Mouse (Mus musculus): ENCODE measurements around the gene Wfdc18. TPM values are rescaled to one million over a fixed set of nuclear protein-coding genes. Genes with fewer than 3 reads are reported as not detected.

Gene Wfdc18
- polyA plus RNA-seq, 1 experiment: 4.7 TPM

DNA sequence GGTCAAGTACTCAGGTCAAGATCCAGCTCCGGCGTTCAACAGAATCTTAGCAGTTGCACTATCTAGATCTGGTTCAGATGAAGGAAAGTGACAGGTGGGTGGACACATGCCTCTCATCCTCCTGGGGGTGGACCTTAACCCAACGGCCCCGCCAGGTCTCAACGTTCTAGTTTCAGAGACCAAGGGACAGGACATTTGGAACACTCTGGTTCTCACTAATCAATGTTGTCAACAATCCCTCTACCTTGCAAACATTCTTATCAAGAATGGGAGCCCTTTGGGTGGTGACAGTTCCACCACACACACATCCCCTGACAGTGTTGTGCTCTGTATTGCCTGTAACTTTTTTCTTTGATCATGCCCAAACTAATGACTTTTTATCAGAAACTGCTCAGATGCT is 33.0 kb downstream of the Wfdc18 start:
- no peak for DNase-seq (ENCODE audit: extremely low spot score in 1 of 2, low spot score in 1 of 2)

GRCm38 (mm10) chr11:83742731-83743355 is 34.0 kb downstream of the Wfdc18 start:
- no peak for DNase-seq (ENCODE audit: extremely low spot score in 1 of 2, low spot score in 1 of 2)

DNA sequence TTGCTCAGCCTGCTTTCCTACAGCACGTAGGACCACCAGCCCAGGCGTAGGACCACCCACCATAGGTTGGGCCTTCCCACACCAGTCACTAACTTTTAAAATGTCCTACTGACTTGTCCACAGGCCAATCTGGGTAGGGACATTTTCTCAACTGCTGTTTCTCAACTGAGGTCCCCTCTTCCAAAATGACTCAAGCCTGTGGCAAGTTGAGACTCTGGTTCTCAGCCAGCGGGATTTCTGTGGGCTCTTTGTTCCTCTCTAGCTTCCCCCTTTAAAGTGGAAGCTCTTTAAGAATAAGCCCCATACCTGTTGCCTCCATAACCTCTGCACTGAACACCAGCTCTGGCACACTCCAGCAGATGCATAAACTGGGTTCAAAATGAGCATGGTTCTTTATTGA is 34.7 kb downstream of the Wfdc18 start:
- DNase-seq (ENCODE audit: extremely low spot score in 1 of 2, low spot score in 1 of 2): no peak

DNA sequence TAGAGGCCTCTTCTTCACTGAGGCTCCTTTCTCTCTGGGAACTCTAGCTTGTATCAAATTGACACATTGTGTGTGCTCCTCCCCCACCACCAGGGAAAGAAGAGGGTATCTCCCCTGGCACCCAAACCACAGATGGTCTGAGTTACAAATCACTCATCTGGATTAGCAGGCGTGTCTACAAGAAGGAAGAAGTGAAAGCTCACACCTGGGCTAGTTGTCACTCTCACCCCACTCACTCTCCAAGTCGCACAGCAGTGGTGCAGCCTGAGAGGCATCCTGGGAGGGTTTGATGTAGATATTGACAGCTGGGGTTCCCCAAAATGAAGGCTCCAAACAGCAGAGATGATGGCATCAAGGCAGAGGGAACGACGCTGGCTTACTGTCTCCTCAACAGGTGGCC is 37.3 kb downstream of the Wfdc18 start:
- DNase-seq (ENCODE audit: extremely low spot score in 1 of 2, low spot score in 1 of 2): no peak

GRCm38 (mm10) chr11:83746681-83747080 is 37.9 kb downstream of the Wfdc18 start, which contains the start of gene Wfdc21:
Wfdc21 (plus strand) TSS chr11:83746940.
- DNase-seq (ENCODE audit: extremely low spot score in 1 of 2, low spot score in 1 of 2): no peak

DNA sequence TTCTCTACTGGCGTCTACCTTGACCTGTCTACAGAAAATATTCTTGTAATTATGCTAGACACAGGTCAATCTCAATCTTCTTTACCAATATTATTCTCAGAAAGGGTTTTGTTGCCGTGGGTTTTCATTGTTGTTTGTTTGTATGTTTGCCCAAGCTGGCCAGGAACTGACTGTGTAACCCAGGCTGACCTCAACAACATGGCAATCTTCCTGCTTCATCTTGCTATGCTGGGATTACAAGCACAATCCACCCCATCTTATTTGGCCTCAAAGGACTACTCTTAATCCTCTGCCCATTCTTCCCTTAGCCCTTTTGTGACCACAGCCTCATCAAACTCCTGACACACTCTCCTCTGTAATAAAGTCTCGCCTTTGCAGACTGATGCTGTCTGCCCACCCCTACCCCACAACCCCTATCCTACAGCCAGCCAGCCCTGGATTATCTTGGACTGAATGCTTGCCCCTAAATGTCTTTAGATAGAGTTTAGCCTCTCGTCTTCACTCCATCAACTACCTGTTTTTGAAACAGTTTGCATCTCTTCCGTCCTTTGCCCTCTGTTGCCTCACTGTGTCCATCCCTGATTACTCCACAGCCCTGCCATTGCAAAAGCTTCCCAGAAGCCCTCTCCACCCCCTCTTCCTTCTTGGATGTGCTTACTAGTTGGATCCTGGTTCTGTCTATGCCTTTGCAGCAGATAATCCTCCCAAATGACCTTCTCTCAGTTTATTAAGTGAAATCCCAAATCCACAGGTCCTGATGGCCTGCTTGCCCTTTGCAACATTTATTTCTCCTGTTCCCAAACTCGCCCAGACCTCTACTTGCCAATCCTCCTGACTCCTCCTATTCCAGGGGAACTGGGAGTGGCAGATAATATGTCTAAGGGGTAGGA is 38.8 kb downstream of the Wfdc18 start:
- DNase-seq (ENCODE audit: extremely low spot score in 1 of 2, low spot score in 1 of 2): no peak

DNA sequence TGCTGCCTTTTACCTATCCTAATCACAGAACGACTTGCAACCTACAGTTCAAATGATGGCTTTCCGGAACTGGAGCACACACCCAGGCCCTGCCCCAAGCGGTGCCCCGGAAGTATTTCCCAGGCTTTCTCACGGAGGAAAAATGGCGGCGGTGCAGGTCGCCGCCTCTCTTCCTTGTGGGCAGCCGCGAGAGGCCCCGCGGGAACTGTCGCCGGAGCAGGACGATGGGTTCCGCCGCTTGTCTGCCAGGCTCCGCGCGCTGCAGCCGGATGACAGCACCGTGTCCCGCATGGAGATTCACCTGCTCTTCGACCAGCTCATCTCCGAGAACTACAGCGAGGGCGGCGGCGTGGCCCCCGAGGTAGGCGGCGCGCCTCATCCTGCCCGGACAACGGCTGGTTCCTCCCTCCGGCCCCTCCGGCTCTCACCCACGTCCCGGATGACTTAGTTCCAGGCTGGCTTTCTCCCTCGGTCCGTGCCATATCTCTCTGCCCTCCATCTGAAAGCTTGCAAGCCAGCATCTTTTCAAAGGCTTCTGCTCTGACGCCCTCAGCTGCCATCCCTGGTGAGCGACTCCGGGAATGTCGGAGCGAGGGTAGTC is 44.9 kb downstream of the Wfdc18 start, which contains the start of gene Heatr6:
TSS of gene Heatr6 (plus strand) at position 116 of the 601 bp plus-strand sequence.
- DNase-seq (ENCODE audit: extremely low spot score in 1 of 2, low spot score in 1 of 2): peak; percentile 77 to 91

DNA sequence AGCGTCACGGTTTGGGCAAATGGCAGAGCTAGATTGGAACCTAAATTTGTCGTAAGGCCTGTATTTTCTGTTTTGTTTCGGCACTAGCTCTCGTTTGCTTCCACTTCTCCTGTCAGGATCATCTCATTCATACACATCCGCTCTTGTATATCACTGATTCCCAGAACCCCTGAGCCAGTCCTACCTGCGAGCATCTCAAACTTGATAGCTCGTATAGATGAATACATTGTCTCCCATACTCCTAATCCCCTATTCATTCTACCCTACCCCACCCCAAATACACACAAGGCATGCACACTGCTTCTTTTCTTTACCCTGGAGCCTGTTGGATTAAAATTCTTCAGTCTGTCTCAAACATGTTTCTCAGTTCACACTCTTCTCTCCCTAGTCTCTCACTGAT is 45.4 kb downstream of the Wfdc18 start:
- DNase-seq (ENCODE audit: extremely low spot score in 1 of 2, low spot score in 1 of 2): peak in 1 of 2 experiments; percentile 3

Other genes starting within 250 kb of the Wfdc18 start
- gene Mmp28, start 245.9 kb upstream of the Wfdc18 start, polyA plus RNA-seq (2012; rRNA removed): 3.6 and 3.9 TPM in 2 replicates
- 70.8 and 70.9 TPM in 2 replicates for gene Taf15, start 235.9 kb upstream of the Wfdc18 start, polyA plus RNA-seq (2012; rRNA removed)
- not detected in 2 replicates for gene Heatr9, start 186.8 kb upstream of the Wfdc18 start, polyA plus RNA-seq (2012; rRNA removed)
- gene Ccl5, start 178.5 kb upstream of the Wfdc18 start, polyA plus RNA-seq (2012; rRNA removed): 0.69 and 1.00 TPM in 2 replicates
- gene Ccl9, start 130.4 kb upstream of the Wfdc18 start, polyA plus RNA-seq (2012; rRNA removed): 1.8 TPM in 2 replicates
- 2.6 and 2.9 TPM in 2 replicates for gene Ccl6, start 115.9 kb upstream of the Wfdc18 start, polyA plus RNA-seq (2012; rRNA removed)
- not detected in 2 replicates for gene Rpl9-ps1, start 63.4 kb upstream of the Wfdc18 start, polyA plus RNA-seq (2012; rRNA removed)
- gene Ccl3, start 59.7 kb upstream of the Wfdc18 start, polyA plus RNA-seq (2012; rRNA removed): 1.1 and 1.3 TPM in 2 replicates
- gene Ccl4, start 46.4 kb upstream of the Wfdc18 start, polyA plus RNA-seq (2012; rRNA removed): 0.56 and 0.61 TPM in 2 replicates
- 1.5 and 2.1 TPM in 2 replicates for gene Wfdc17, start 5.0 kb upstream of the Wfdc18 start, polyA plus RNA-seq (2012; rRNA removed)
- gene Wfdc21, start 37.9 kb downstream of the Wfdc18 start, polyA plus RNA-seq (2012; rRNA removed): not detected in 2 replicates
- 17.9 and 18.5 TPM in 2 replicates for gene Heatr6, start 44.7 kb downstream of the Wfdc18 start, polyA plus RNA-seq (2012; rRNA removed)
- gene Hnf1b, start 141.0 kb downstream of the Wfdc18 start, polyA plus RNA-seq (2012; rRNA removed): 0.08 and 0.13 TPM in 2 replicates
- 12.3 and 16.0 TPM in 2 replicates for gene Ddx52, start 233.0 kb downstream of the Wfdc18 start, polyA plus RNA-seq (2012; rRNA removed)

Data from frontal cortex, adult 2 months (tissue).